Mouse (Mus musculus) kidney, embryonic 15.5 days (tissue): Measurements from ENCODE around the gene Ccnj. TPM values are rescaled to one million over a fixed set of nuclear protein-coding genes. Genes with fewer than 3 reads are reported as not detected.

Experiments
- ATAC-seq: fragments of 200-750 bp; cut with Nextera tagmentation; replicated peaks from 2 replicates; pipeline ENCODE4 v1.8.0; 2017; ENCODE audit warnings: moderate TSS enrichment; ENCODE audit not compliant: low FRiP score
- H3K27ac ChIP-seq: fragments of 300-500 bp; sonication (generic); 2 replicates; pipeline ENCODE4 v1.5.1; 2015; ENCODE audit warnings: mild to moderate bottlenecking, inconsistent platforms
- H3K27me3 ChIP-seq: fragments of 300-500 bp; sonication (generic); 2 replicates; pipeline ENCODE4 v1.6.1; 2015; ENCODE audit warnings: inconsistent platforms
- H3K36me3 ChIP-seq: fragments of 300-500 bp; sonication (generic); 2 replicates; pipeline ENCODE4 v1.6.1; 2015; ENCODE audit warnings: inconsistent platforms
- H3K4me1 ChIP-seq: fragments of 300-500 bp; sonication (generic); 2 replicates; pipeline ENCODE4 v1.6.1; 2015; ENCODE audit warnings: inconsistent platforms
- H3K4me2 ChIP-seq: fragments of 300-500 bp; sonication (generic); 2 replicates; pipeline ENCODE4 v1.6.1; 2015; ENCODE audit warnings: moderate library complexity, mild to moderate bottlenecking, inconsistent platforms
- H3K4me3 ChIP-seq: fragments of 300-500 bp; sonication (generic); replicated peaks from 2 replicates; pipeline ENCODE4 v1.5.1; 2015; ENCODE audit warnings: mild to moderate bottlenecking, inconsistent platforms
- H3K9ac ChIP-seq: fragments of 300-500 bp; sonication (generic); 2 replicates; pipeline ENCODE4 v1.6.1; 2015; ENCODE audit warnings: mild to moderate bottlenecking, inconsistent platforms
- H3K9me3 ChIP-seq: fragments of 300-500 bp; sonication (generic); replicated peaks from 2 replicates; pipeline ENCODE4 v1.6.1; 2016; ENCODE audit warnings: inconsistent platforms
- WGBS: fragments of 180-500 bp; shearing (Covaris S2); methylation state at CpG from one replicate; pipeline ENCODE4 v1.1.7; 2015; ENCODE audit warnings: mixed read lengths; 5-methylcytosine and 5-hydroxymethylcytosine counted together
- polyA plus RNA-seq: library from polyadenylated mRNA; unstranded; fragments of >200 nt; fragmentation: Nextera tagmentation; extraction: Ambion mirVana; gene quantifications from 2 replicates; pipeline ENCODE4 v1.2.1, GENCODE M21; 2015

Gene Ccnj
- polyA plus RNA-seq, 1 experiment from 2014 or later, result 16.3 TPM

- no peak for ATAC-seq
- Histone ChIP-seq H3K4me1 (no peaks in the 10 kb centered on the region), H3K9me3 (no peaks in the 10 kb centered on the region)
Observed at GRCm38 (mm10) chr19:40821306-40821825, 9.7 kb upstream of the Ccnj start.

GRCm38 (mm10) chr19:40825636-40826035 lies 5.4 kb upstream of the Ccnj start:
- Histone ChIP-seq H3K4me1 (0 out of 2 replicates have a peak, but pooled peaks cover 2% of the 10 kb centered on the region), H3K4me3 (no peak overlapping the region), H3K9ac (no peak overlapping the region), H3K9me3 (no peaks in the 10 kb centered on the region), H3K27ac (no peak overlapping the region), H3K36me3 (no peaks in the 10 kb centered on the region), H3K27me3 (no peaks in the 10 kb centered on the region), H3K4me2 (no peak overlapping the region)
- no peak for ATAC-seq
- WGBS, result 66% methylated on average over 5 of the region's 5 CpGs

More at GRCm38 (mm10) chr19:40821306-40821825, 9.7 kb upstream of the Ccnj start:
- no peaks in the 10 kb centered on the region for H3K36me3 ChIP-seq
- peaks cover 3% of the 10 kb centered on the region; the same call in 1 of the 2 replicates for H3K27me3 ChIP-seq
- WGBS, result 72% methylated on average over 4 of the region's 4 CpGs
- H3K4me2 ChIP-seq, result no peak overlapping the region
- H3K9ac ChIP-seq, result no peak overlapping the region
- no peak overlapping the region for H3K27ac ChIP-seq
- no peak overlapping the region for H3K4me3 ChIP-seq

GRCm38 (mm10) chr19:40826735-40827134 lies 4.3 kb upstream of the Ccnj start:
- H3K4me2 ChIP-seq, result no peak overlapping the region
- ATAC-seq, result no peak
- 75% methylated on average over 7 of the region's 7 CpGs for WGBS
- H3K27me3 ChIP-seq, result no peaks in the 10 kb centered on the region
- H3K4me1 ChIP-seq, result 0 out of 2 replicates have a peak, but pooled peaks cover 2% of the 10 kb centered on the region
- no peak overlapping the region for H3K9ac ChIP-seq
- H3K36me3 ChIP-seq, result no peaks in the 10 kb centered on the region
- H3K4me3 ChIP-seq, result no peak overlapping the region
- no peaks in the 10 kb centered on the region for H3K9me3 ChIP-seq
- H3K27ac ChIP-seq, result no peak overlapping the region

- 0 out of 2 replicates have a peak, but pooled peaks cover 2% of the 10 kb centered on the region for H3K36me3 ChIP-seq
- no peaks in the 10 kb centered on the region for H3K27me3 ChIP-seq
- ATAC-seq, result no peak
- peaks cover 19% of the 10 kb centered on the region for H3K4me1 ChIP-seq
- WGBS, result 49% methylated on average over 7 of the region's 7 CpGs
- H3K27ac ChIP-seq, result no peak overlapping the region
- H3K4me2 ChIP-seq, result peak overlapping the region; percentile 67
- no peaks in the 10 kb centered on the region for H3K9me3 ChIP-seq
- peak overlapping the region; percentile 78 for H3K4me3 ChIP-seq
- peak overlapping the region; percentile 88 for H3K9ac ChIP-seq
Observed at GRCm38 (mm10) chr19:40830198-40830597, 881 bp upstream of the Ccnj start.

- peak; percentile 72 for ATAC-seq
- H3K4me1 ChIP-seq, result peaks cover 19% of the 10 kb centered on the region
- peak overlapping the region; percentile 67 for H3K4me2 ChIP-seq
- H3K9ac ChIP-seq, result peak overlapping the region; percentile 88
- 1% methylated on average over 73 of the region's 76 CpGs for WGBS
- H3K27ac ChIP-seq, result peak overlapping the region; percentile 87
- H3K4me3 ChIP-seq, result peak overlapping the region; percentile 78
- H3K27me3 ChIP-seq, result no peaks in the 10 kb centered on the region
- H3K36me3 ChIP-seq, result peaks cover 4% of the 10 kb centered on the region
- no peaks in the 10 kb centered on the region for H3K9me3 ChIP-seq
Observed at GRCm38 (mm10) chr19:40831416-40832201, 530 bp downstream of the Ccnj start.

- peaks cover 19% of the 10 kb centered on the region for H3K4me1 ChIP-seq
- H3K27me3 ChIP-seq, result no peaks in the 10 kb centered on the region
- no peak for ATAC-seq
- H3K4me2 ChIP-seq, result peak overlapping the region; percentile 67
- H3K27ac ChIP-seq, result no peak overlapping the region
- H3K9me3 ChIP-seq, result no peaks in the 10 kb centered on the region
- 26% methylated on average over 5 of the region's 5 CpGs for WGBS
- peak overlapping the region; percentile 88 for H3K9ac ChIP-seq
- H3K4me3 ChIP-seq, result peak overlapping the region; percentile 78
- peaks cover 11% of the 10 kb centered on the region for H3K36me3 ChIP-seq
Observed at GRCm38 (mm10) chr19:40832361-40832760, 1.3 kb downstream of the Ccnj start.

- no peak overlapping the region for H3K4me2 ChIP-seq
- no peaks in the 10 kb centered on the region for H3K9me3 ChIP-seq
- H3K9ac ChIP-seq, result no peak overlapping the region
- no peaks in the 10 kb centered on the region for H3K27me3 ChIP-seq
- ATAC-seq, result no peak
- H3K27ac ChIP-seq, result no peak overlapping the region
- WGBS, result 92% methylated on average over 6 of the region's 6 CpGs
- no peak overlapping the region for H3K4me3 ChIP-seq
- peaks cover 31% of the 10 kb centered on the region for H3K36me3 ChIP-seq
- peaks cover 19% of the 10 kb centered on the region for H3K4me1 ChIP-seq
Observed at GRCm38 (mm10) chr19:40834436-40834835, 3.4 kb downstream of the Ccnj start.

- Histone ChIP-seq H3K9ac (no peak overlapping the region), H3K4me3 (no peak overlapping the region), H3K4me1 (peaks cover 6% of the 10 kb centered on the region; the same call in 1 of the 2 replicates), H3K4me2 (no peak overlapping the region), H3K27me3 (no peaks in the 10 kb centered on the region), H3K9me3 (no peaks in the 10 kb centered on the region), H3K27ac (no peak overlapping the region), H3K36me3 (peaks cover 62% of the 10 kb centered on the region)
- no peak for ATAC-seq
- WGBS, result 91% methylated on average over 7 of the region's 7 CpGs
Observed at GRCm38 (mm10) chr19:40838205-40838604, 7.1 kb downstream of the Ccnj start.

GRCm38 (mm10) chr19:40840303-40840702 lies 9.2 kb downstream of the Ccnj start:
- Histone ChIP-seq H3K4me2 (no peak overlapping the region), H3K36me3 (peaks cover 79% of the 10 kb centered on the region), H3K27ac (no peak overlapping the region), H3K4me3 (no peak overlapping the region), H3K4me1 (no peaks in the 10 kb centered on the region), H3K27me3 (no peaks in the 10 kb centered on the region), H3K9ac (no peak overlapping the region), H3K9me3 (no peaks in the 10 kb centered on the region)
- WGBS, result 63% methylated on average over 6 of the region's 6 CpGs
- no peak for ATAC-seq

- no peaks in the 10 kb centered on the region for H3K27me3 ChIP-seq
- peaks cover 87% of the 10 kb centered on the region for H3K36me3 ChIP-seq
- no peak for ATAC-seq
- H3K4me3 ChIP-seq, result no peak overlapping the region
- no peak overlapping the region for H3K27ac ChIP-seq
- 82% methylated on average over 6 of the region's 6 CpGs for WGBS
- no peaks in the 10 kb centered on the region for H3K9me3 ChIP-seq
- no peak overlapping the region for H3K4me2 ChIP-seq
- H3K4me1 ChIP-seq, result no peaks in the 10 kb centered on the region
- no peak overlapping the region for H3K9ac ChIP-seq
Observed at GRCm38 (mm10) chr19:40841083-40841482, 10.0 kb downstream of the Ccnj start.

GRCm38 (mm10) chr19:40841593-40841992 lies 10.5 kb downstream of the Ccnj start:
- Histone ChIP-seq H3K9me3 (no peaks in the 10 kb centered on the region), H3K4me3 (no peak overlapping the region), H3K4me2 (no peak overlapping the region), H3K36me3 (peaks cover 89% of the 10 kb centered on the region), H3K27me3 (no peaks in the 10 kb centered on the region), H3K9ac (no peak overlapping the region), H3K27ac (no peak overlapping the region), H3K4me1 (no peaks in the 10 kb centered on the region)
- whole genome bisulfite sequencing, result 80% methylated on average over 13 of the region's 13 CpGs
- no peak for ATAC-seq

- no peak overlapping the region for H3K27ac ChIP-seq
- H3K4me1 ChIP-seq, result no peaks in the 10 kb centered on the region
- no peak overlapping the region for H3K9ac ChIP-seq
- peaks cover 85% of the 10 kb centered on the region for H3K36me3 ChIP-seq
- no peak for ATAC-seq
- WGBS, result 93% methylated on average over 13 of the region's 13 CpGs
- no peak overlapping the region for H3K4me2 ChIP-seq
- H3K27me3 ChIP-seq, result no peaks in the 10 kb centered on the region
- no peak overlapping the region for H3K4me3 ChIP-seq
- H3K9me3 ChIP-seq, result no peaks in the 10 kb centered on the region
Observed at GRCm38 (mm10) chr19:40844731-40845130, 13.7 kb downstream of the Ccnj start.
